Mouse (Mus musculus) liver, adult (tissue): ENCODE results near the gene Tbc1d1.

Experiments used
- GATA4 ChIP-seq: IDR thresholded peaks from 2 replicates; pipeline ENCODE4 v1.6.1; 2014; ENCODE audit warnings: mild to moderate bottlenecking, low read length; ENCODE audit not compliant: insufficient replicate concordance

The Tbc1d1 gene

DNA sequence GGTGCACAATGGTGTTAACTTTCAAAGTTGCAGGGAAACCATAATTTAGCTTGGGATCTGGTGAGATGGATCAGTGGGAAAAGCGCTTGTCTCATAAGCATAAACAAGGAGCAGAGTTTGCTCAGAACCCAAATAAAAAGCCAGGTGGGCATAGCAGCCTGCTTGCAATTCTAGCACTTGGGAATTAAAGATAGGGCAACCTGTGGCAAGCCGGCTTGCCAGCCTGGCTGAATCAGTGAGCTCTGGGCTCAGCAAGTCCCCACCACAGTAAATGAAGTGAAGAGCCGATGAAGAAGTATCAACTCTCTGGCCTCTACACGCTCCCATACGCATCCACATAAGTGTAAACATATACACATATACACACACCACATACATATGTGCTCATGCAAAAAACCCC, 59.7 kb downstream of the Tbc1d1 start:
- no peak for TF ChIP-seq GATA4

DNA sequence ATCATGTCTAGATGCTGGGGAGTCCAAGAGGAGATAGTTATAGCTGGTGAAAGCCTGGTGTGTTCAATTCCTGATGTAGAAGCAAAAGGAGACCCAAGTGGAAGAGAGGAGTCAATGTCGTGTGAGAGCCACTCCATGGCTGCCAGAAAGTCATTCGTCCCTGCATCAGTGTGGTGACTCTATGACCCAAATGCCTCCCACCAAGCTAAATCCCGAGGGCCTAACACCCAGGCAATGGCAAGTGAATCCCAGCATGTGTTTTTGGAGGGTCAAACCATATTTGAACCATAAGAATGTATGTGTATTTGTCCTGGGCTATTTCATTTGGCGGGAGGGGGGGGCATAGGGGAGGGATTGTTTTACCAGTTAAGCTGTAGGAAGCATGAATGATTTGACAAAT, 60.2 kb downstream of the Tbc1d1 start:
- TF ChIP-seq GATA4, result no peak

DNA sequence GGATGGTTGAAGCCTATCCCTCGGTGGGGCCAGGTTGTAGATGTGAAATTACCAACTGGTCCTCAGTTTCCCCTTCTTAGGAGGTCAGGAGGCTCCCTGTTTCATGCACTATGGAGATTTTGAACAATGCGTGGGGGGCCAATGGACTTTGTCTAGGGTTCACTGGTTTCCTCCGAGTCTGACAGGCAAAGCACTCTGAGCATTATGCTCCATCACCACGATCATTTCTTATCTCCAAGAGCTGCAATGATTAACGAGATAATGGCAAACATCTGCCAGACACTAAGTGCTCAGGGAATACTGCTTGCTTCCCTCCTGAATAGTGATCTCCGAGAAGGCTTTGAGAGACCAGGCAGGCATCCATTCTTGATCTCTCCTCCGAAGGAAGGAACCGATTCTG, 61.2 kb downstream of the Tbc1d1 start:
- peak; percentile 56; the same call in 1 of the 2 replicates for TF ChIP-seq GATA4

DNA sequence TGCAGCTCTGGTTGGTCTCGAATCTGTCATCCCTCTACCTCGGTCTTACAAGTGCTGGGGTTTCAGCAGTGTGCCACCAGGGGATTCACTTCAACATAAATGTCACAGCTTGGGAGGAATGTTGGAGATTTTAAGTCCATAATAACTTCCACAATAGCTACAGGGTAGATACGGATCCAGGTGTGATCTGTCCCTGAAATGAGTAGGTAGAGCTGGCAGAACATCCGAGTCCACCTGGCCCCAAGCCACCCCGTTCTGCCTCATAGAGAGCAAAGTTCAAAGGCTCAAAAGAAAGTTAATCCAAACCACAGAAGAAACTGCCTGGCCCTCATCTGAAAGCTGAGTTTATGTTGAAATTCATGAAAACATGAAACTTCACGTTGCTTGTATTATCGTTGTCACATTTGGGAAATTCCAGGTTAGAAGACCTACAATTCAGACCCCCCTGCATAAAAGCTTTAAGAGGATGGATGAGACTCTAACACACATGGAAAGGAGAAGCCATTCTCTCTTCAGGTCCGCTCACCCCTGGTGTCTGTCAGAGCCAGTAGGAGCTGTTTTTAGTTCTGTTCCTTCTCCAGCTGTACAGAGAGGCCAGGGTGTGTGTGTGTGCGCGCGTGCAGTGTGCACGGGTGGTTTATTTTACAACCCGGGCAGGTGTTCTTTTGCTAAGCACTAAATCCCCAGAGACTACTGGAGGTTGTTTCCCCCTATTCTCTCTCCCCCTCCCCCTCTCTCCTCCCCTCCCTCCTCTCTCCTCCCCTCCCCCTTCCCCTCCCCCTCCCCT, 61.9 kb downstream of the Tbc1d1 start:
- no peak for TF ChIP-seq GATA4

DNA sequence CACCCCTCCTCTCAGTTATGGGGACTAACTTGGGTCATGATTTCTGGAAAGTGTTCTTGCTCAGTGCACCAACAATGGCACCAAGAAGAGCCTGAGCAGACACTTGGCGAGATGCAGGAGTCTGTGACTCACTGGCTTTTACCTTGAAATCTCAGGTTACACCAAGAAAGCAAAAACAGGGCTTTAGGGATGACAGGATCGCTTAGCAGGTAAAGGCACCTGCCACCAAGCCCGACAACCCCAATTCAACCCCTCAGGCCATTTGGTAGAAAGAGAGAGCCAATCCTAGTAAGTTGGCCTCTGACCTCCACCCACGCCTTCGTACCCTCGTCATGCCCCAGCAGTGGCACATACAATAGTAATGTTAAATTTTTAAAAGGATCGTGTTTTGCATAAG, 62.5 kb downstream of the Tbc1d1 start:
- no peak for TF ChIP-seq GATA4

DNA sequence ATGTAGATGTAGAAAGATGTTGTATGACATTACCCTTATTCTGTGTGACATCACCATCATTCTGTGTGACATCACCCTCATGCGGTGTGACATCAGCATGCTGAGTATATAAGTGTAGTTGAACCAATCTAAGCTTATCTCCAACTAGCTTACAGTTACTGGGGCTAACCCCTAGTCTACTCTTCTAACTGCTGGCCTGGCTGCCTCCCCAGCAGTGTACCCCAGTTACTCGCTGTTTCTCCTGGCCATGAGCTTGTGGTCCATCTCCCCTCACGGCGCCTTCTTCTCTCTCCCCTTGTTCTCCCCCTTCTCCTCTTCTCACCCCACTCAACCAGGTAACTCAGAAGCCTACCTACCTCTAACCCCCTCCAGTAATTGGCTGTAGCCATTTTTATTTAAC, 64.7 kb downstream of the Tbc1d1 start:
- TF ChIP-seq GATA4, result no peak

DNA sequence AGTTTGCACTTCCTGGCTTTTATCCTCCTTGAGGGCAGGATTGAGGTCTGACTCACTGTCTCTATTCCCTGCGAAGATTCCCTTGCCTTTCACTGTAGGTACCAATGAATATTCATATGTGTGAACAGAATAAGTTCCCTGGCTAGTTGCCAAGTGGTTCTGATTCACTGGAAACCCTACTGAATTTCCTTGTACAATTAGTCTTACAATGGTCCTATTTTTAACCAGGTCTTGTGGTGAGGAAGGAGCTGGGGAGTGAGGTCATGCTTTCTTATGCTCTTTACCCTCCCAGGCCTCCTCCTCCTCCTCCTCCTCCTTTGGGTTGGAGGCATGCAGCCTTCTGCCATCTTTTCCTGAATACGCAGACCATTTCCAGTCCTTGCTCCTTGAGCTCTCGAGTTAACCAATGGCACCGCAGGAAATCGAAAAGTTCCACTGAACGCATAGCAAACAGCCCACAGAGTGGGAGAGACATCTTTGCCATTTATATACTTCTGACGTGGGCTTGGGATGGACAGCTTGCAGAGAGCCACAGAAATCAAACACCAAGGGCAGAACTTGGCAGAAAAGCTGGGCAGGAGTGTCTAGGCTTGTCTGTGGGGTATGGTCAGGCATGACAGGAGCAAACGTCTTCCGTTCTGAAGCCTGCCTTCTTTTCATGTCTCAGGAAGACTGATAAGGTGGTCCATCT, 68.8 kb downstream of the Tbc1d1 start:
- TF ChIP-seq GATA4, result no peak

DNA sequence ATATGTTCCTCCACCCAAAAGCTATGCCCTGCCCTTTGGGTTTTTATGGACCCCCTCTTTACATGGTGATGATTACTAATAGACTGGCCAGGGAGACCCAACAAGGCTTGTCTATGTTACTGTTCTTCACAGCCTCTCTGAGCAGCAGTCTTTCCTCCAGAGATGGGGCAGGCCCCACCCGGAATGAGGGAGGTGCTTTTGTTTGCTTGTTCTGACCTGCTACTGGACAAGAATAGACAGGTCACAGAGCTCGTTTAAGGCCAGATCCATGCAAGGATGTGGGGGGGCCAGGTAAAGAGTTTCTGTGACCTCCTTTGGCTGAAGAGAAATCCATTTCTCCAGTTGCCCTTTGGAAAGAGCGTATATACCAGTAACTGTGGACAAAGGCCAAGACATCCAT, 72.1 kb downstream of the Tbc1d1 start:
- TF ChIP-seq GATA4, result no peak

DNA sequence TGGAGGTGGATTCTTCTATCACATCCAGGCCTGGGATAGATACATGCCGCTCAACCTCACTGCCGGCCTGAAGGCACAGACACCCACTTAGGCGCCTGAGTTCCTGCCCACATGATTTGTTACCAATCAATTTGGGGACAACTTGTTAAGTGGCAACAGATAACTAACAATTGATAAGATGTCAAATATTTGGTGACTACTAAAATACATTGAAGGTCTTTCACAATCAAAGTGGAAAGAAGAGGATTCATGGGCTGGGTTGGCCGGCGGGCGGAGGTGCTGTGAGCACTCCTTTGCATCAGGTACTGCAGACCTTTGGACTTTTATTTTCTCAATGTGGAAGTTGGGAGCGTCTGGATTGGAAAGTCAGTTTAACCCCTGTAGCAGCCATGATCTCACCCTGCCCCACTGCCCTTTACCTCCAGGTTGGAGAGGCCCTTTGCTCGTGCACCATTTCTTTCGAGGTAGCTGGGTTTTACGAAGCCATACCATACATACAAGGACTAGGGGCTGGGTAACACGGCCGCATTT, 73.3 kb downstream of the Tbc1d1 start:
- TF ChIP-seq GATA4, result no peak

DNA sequence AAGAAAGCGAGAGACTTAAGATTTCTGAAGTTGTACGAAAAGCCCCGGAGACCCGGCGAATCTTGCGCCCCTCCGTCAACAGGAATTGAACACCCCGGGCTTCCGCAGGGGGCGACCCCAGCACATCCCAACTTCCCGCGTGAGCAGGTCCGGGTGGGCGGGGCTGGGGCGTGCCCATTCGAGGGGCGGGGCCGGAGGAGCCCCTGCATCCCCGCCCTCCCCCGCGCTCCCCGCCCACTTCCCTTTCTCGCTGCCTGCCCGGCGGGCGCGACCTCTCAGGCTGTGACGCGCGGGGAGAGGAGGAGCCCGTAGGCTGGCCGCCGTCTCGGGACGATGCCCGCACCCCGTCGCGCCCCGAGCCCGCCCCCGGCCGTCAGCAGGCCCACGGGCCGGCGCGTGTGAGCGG, 74.0 kb downstream of the Tbc1d1 start:
- no peak for TF ChIP-seq GATA4

DNA sequence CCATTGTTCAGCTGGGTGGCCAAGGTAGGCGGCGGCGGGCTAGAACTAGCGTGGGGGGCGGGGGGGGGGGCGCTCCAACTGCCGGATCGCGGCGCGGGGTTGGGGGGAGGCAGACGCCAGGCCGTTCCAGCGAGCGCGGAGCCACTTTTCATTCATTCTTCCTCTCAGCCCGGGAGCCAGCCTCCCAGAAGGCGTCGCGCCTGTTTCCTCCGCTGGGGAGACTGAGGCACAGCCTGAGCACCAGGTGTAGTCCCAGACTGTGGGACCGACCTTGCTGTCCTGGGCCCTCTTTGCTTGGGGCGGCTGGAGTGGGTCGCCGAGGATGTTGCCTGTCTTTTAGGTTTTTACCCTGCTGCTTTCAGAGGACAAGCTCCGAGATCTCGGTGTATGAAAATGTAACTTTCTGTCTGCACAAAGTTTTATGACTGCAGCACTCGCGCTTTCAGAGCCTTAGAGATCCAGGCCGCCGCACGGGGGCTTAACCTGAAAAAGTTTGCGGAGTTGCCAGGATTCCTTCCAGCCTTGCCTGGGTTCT, 74.5 kb downstream of the Tbc1d1 start:
- TF ChIP-seq GATA4, result no peak

DNA sequence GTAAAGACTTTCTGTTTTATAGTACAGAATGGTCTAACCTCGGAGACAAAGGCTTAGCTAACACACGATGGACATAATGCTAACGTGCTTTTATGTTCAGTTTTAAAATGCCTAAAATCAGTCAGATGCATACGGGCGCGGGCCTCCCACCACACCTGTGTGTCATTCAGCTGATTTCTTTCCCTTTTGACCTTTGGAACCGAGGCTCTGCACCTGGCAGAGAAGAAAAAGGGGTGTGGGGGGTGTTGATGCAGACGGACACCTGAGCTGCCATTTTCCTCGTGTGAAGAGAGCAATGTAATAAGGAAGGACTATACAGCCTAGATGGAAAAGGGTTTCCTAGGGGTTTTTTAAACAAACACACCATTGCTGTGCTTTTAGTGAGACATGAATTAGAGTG, 76.8 kb downstream of the Tbc1d1 start:
- TF ChIP-seq GATA4, result no peak

DNA sequence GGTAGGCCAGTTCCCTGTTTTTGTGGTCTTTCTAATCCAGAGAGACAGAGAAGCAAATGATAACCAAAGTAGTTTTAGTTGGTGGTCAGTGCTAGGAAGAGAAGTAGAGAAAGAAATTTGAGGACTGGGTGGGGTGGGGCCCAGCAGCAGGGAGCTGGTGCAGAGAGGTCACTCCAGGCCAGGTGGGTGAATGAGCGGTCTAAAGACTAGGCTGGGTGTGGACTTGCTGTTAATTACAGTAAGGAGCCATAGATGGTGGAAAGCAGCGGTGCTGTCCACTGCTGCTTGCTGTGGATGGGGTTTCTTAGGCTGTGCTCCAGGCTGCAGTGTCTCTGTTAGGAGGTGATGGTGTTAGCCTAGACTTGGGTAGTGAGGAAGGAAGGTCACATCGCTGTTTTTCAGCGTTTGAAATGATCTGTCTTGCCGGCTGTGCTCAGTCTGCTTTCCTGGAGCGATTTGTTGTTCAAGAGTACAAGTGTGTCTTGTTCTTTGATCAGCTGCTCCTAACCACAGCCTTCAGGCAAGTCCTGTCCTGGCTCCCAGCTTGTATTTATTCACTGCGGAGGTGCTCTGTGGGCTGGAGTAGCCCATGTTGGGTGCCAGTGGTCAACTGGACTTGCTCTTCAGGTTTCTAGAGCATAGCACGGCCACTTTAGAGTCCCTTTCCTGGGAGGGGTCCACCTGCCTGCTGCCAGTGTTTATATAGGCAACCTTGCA, 78.3 kb downstream of the Tbc1d1 start:
- no peak for TF ChIP-seq GATA4

DNA sequence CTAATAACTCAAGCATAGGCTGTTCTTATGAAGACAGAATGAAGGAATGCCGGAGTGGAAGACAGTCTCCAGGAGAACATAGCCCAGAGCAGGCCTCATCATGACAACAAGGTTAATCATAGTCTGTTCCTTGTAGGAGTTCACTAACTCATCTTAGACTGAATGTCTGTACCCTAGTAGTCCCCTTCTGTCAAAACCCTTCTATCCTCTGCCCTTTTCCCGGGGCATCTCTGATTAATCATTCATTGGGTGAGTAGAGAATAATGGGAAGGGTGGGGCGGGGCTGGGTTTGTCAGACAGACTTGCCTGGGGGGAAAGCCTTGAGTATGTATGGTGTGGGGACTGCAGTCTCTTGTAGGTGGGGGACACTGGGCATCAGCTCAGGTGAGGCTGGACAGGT, 79.1 kb downstream of the Tbc1d1 start:
- TF ChIP-seq GATA4, result no peak

DNA sequence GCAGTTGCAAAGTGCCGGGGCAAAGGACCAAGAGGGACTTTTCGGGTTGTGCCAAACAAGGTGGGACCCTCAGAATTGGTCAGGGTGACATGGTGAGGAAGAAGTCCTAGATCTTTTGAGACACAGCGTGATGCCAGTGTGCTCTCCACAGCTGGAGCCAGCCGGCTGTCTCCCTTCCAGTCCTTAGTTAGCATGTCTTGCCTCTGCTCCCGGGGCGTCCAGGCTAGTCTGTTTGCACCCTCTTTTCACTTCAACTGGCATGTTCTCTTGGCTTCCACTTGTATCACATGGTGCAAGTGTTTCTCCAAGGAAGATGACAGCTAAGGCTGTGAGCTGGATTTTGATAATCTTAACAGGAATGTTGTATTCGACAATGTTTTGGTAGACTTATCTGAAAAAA, 80.5 kb downstream of the Tbc1d1 start:
- TF ChIP-seq GATA4, result no peak
